Mouse (Mus musculus) embryonic facial prominence, embryonic 15.5 days (tissue): ENCODE measurements around the gene Mtx1. TPM values are rescaled to one million over a fixed set of nuclear protein-coding genes. Genes with fewer than 3 reads are reported as not detected.
A peak's percentile ranks its signal among the peaks of the same experiment; 100 is the strongest.

Experiments used
- ATAC-seq: fragments of 200-750 bp; cut with Nextera tagmentation; 2 replicates; pipeline ENCODE4 v1.8.0; 2017; ENCODE audit warnings: low read depth, moderate TSS enrichment; ENCODE audit not compliant: insufficient number of reproducible peaks, low FRiP score, low TSS enrichment
- H3K27ac ChIP-seq: fragments of 300-500 bp; sonication (generic); replicated peaks from 2 replicates; pipeline ENCODE4 v1.5.1; 2015; ENCODE audit warnings: mild to moderate bottlenecking, inconsistent platforms
- H3K27me3 ChIP-seq: fragments of 300-500 bp; sonication (generic); 2 replicates; pipeline ENCODE4 v1.6.1; 2015; ENCODE audit warnings: inconsistent platforms
- H3K36me3 ChIP-seq: fragments of 300-500 bp; sonication (generic); 2 replicates; pipeline ENCODE4 v1.6.1; 2015; ENCODE audit warnings: mild to moderate bottlenecking, inconsistent platforms
- H3K4me1 ChIP-seq: fragments of 300-500 bp; sonication (generic); 2 replicates; pipeline ENCODE4 v1.6.1; 2015; ENCODE audit warnings: inconsistent platforms
- H3K4me2 ChIP-seq: fragments of 300-500 bp; sonication (generic); replicated peaks from 2 replicates; pipeline ENCODE4 v1.6.1; 2015; ENCODE audit warnings: mild to moderate bottlenecking, inconsistent platforms
- H3K4me3 ChIP-seq: fragments of 300-500 bp; sonication (generic); replicated peaks from 2 replicates; pipeline ENCODE4 v1.5.1; 2015; ENCODE audit warnings: mild to moderate bottlenecking, inconsistent platforms
- H3K9ac ChIP-seq: fragments of 300-500 bp; sonication (generic); 2 replicates; pipeline ENCODE4 v1.6.1; 2015; ENCODE audit warnings: inconsistent platforms
- H3K9me3 ChIP-seq: fragments of 300-500 bp; sonication (generic); replicated peaks from 2 replicates; pipeline ENCODE4 v1.6.1; 2016; ENCODE audit warnings: inconsistent platforms
- WGBS: fragments of 180-500 bp; shearing (Covaris S2); methylation state at CpG from one replicate; pipeline ENCODE4 v1.1.7; 2015; 5-methylcytosine and 5-hydroxymethylcytosine counted together
- polyA plus RNA-seq: library from polyadenylated mRNA; unstranded; fragments of >200 nt; fragmentation: Nextera tagmentation; extraction: Ambion mirVana; gene quantifications from 2 replicates; pipeline ENCODE4 v1.2.1, GENCODE M21; 2015

The Mtx1 gene
- polyA plus RNA-seq, 1 experiment from 2014 or later: 196 TPM

DNA sequence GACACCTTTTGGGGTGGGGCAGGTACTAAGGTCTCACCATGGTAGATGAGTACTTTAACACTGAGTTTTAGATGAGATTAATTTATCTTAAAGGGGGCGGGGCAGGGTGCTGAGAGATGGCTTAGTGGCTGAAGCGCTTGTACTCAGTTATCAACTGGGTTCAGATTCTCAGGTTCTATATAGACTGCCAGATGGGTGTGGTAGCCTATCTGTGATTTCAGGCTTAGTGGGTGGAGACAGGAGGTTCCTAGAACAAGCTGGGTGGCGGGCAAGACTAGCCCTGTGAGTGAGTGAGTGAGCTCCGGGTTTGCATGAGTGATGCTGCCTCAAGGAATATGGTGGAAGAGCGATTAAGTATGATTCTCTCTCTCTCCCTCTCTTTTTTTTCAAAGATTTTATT lies 28.1 kb upstream of the Mtx1 start:
- H3K9me3 ChIP-seq: no peaks in the 10 kb centered on the region
- no peak overlapping the region for H3K4me3 ChIP-seq
- no peak for ATAC-seq
- H3K36me3 ChIP-seq: no peaks in the 10 kb centered on the region
- no peak overlapping the region for H3K4me2 ChIP-seq
- WGBS: 80% methylated on average over 5 of the region's 5 CpGs
- H3K27me3 ChIP-seq: no peaks in the 10 kb centered on the region
- H3K27ac ChIP-seq: no peak overlapping the region
- H3K4me1 ChIP-seq: peaks cover 25% of the 10 kb centered on the region
- no peak overlapping the region for H3K9ac ChIP-seq

DNA sequence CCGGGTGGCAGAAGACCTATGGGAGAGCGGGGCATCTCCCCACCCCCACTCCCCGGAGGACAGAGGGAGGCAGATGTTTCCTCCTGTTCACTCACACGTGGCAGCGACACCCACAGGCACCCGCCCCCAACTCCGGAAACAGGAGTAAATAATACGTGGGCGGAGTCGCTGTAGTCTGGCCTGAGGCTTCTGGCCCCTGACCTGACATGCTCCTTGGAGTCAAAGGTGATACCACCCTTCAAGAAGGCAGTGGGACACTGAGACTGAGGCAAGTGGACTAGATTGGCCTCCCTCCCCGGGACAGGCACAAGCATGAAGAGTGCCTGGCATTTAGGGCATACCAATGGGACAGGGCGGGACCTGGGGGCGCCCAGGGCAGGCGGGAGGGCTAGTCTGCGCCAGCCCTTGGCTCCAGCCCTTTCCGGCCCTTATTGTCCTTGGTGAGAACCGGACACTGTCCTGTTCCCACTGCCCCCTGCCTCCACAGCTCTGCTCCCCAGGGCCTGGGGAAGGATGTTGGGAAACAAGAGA lies 24.5 kb upstream of the Mtx1 start:
- ATAC-seq: no peak
- peaks cover 28% of the 10 kb centered on the region for H3K4me1 ChIP-seq
- H3K4me3 ChIP-seq: no peak overlapping the region
- H3K27ac ChIP-seq: no peak overlapping the region
- H3K4me2 ChIP-seq: peak overlapping the region; percentile 33
- no peak overlapping the region for H3K9ac ChIP-seq
- H3K9me3 ChIP-seq: no peaks in the 10 kb centered on the region
- no peaks in the 10 kb centered on the region for H3K27me3 ChIP-seq
- 3% methylated on average over 17 of the region's 17 CpGs for WGBS
- peaks cover 7% of the 10 kb centered on the region for H3K36me3 ChIP-seq

DNA sequence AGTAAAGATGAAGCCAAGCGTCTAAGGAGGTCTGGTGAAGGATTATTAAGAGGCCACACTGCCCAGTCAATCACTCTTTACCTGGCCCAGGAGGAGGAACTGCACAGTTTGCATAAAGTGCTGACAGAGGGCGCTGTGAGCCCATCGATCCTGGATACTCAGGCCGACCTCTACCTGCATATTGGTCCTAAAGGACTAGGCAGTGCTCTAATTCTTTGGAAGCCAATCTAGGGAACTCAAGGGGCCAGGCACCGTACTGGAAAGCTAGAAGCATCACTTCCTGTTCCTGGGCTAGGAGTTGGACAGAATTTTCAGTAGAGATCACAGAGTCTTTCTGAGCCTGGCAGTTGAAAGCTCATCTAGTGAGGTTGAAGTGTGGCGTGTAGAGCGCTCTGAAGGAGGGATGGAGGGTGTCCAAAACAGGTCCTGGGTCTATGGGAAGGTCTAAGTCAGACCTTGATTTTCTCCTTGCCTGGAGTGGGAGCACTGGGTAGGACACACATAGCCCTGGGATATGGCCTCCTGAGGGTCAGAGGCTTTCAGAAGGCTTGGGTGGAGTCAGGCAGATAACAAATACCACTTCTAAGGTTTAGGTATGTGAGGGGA lies 23.6 kb upstream of the Mtx1 start:
- H3K36me3 ChIP-seq: peaks cover 7% of the 10 kb centered on the region
- peaks cover 34% of the 10 kb centered on the region for H3K4me1 ChIP-seq
- no peak for ATAC-seq
- H3K9ac ChIP-seq: no peak overlapping the region
- no peaks in the 10 kb centered on the region for H3K27me3 ChIP-seq
- 0 out of 2 replicates have a peak overlapping the region, but pooled peaks have one; percentile 7 for H3K27ac ChIP-seq
- H3K4me3 ChIP-seq: no peak overlapping the region
- WGBS: 13% methylated on average over 7 of the region's 7 CpGs
- H3K4me2 ChIP-seq: no peak overlapping the region
- H3K9me3 ChIP-seq: no peaks in the 10 kb centered on the region

DNA sequence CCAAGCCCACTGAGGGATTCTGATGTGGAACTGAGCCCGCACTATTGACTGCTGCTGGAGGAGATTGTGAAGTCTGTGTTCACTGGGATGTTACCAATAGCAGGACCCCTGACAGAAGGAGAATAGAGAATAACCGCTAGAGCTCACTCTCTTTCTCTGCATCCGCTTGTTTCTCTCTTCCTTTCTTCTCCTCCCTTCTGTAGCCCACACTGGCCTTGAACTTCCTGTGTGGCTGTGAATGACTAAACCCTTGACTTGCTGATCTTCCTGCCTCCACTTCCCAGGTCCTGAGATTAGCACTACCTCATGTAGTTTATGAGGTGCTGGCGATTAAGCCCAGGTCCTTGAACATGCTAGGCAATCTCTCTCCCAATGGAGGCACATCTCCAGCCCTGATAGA lies 20.6 kb upstream of the Mtx1 start:
- Histone ChIP-seq H3K9me3 (no peaks in the 10 kb centered on the region), H3K9ac (peak overlapping the region; percentile 79; the same call in 1 of the 2 replicates)
- WGBS: 89% methylated on average over 4 of the region's 4 CpGs

DNA sequence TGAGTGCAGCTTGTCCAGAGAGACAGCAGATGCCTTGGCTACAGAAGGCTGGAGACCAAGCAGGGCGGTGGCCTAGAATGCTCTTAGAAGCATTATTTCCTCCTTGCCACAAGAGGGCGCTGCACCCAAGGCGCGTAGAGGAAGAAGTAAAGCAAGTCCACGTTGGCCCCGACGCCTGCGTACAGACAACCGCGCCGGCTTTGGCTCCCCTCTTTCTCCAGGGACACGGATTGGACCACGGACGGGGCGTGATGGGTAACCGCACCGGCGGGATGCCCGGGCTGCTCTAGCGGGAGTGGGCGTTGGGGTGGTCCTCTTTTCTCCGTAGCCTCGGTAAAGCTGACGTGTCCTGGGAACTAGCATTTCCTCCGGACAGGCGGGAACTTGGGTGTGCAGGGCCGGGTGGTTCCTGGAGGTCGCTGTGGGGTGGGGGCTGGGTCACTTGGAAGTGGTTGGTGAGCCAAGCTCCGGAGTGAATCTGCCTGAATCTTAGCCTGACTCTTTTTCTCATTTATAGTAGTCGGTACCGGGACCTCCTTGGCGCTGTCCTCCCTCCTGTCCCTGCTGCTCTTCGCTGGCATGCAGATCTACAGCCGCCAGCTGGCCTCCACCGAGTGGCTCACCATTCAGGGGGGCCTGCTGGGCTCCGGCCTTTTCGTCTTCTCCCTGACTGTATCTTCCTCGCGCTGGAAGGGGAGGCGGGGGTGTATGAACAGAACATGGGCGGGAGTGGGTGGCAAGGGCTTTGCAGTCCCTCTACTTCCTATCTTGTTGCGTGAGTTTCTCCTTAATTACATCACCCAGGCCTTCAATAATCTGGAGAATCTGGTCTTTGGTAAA lies 19.6 kb upstream of the Mtx1 start, which contains the start of gene Trim46:
Gene Trim46 (minus strand): TSS at position 49 of the 840 bp plus-strand sequence.
- Histone ChIP-seq H3K36me3 (peaks cover 14% of the 10 kb centered on the region), H3K27me3 (no peaks in the 10 kb centered on the region), H3K4me2 (peak within 1 kb of the TSS; percentile 79), H3K9me3 (no peaks in the 10 kb centered on the region), H3K4me1 (peaks cover 58% of the 10 kb centered on the region), H3K4me3 (peak within 1 kb of the TSS; percentile 75), H3K27ac (peak within 1 kb of the TSS; percentile 79), H3K9ac (peak within 1 kb of the TSS; percentile 79)
- peak; percentile 71 for ATAC-seq
- under 1% methylated on average over 40 of the region's 42 CpGs for WGBS

More for the DNA sequence above, 20.6 kb upstream of the Mtx1 start:
- Histone ChIP-seq H3K4me1 (peaks cover 61% of the 10 kb centered on the region), H3K27ac (no peak overlapping the region), H3K27me3 (no peaks in the 10 kb centered on the region), H3K4me3 (peak overlapping the region; percentile 75), H3K4me2 (peak overlapping the region; percentile 79), H3K36me3 (peaks cover 7% of the 10 kb centered on the region)
- ATAC-seq: no peak

DNA sequence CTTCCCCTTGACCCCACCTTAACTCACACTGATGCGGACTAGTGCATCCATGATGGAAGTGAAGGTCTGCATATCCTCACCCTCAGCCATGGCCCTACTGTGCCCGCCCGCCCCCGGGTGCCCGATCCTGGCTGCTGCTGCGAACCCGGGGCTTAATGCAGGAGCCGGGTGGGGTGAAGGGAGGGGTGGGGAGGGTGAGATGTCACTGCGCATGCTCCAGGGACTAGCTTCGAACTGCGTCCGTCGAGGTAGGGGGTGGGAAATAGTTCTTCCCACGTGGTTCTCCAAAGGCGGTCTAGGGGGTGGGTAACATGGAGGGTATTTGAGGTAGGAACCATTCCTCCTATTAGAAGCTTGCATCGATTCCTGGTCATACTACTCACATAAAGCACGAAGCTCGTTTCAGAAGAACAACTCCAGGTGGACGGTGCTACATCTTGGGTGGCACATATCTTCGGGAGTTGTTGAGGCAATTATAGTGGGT lies 18.8 kb upstream of the Mtx1 start, which contains the start of gene Krtcap2:
Gene Krtcap2 (plus strand): TSS at position 279 of the 484 bp plus-strand sequence.
- H3K4me3 ChIP-seq: peak within 1 kb of the TSS; percentile 75
- peaks cover 16% of the 10 kb centered on the region for H3K36me3 ChIP-seq
- peak within 1 kb of the TSS; percentile 79 for H3K4me2 ChIP-seq
- peak within 1 kb of the TSS; percentile 79 for H3K9ac ChIP-seq
- H3K4me1 ChIP-seq: peaks cover 51% of the 10 kb centered on the region
- peak within 1 kb of the TSS; percentile 79 for H3K27ac ChIP-seq
- no peaks in the 10 kb centered on the region for H3K27me3 ChIP-seq
- H3K9me3 ChIP-seq: no peaks in the 10 kb centered on the region
- ATAC-seq: peak; percentile 34; the same call in 1 of the 2 replicates
- 4% methylated on average over 20 of the region's 20 CpGs for WGBS

DNA sequence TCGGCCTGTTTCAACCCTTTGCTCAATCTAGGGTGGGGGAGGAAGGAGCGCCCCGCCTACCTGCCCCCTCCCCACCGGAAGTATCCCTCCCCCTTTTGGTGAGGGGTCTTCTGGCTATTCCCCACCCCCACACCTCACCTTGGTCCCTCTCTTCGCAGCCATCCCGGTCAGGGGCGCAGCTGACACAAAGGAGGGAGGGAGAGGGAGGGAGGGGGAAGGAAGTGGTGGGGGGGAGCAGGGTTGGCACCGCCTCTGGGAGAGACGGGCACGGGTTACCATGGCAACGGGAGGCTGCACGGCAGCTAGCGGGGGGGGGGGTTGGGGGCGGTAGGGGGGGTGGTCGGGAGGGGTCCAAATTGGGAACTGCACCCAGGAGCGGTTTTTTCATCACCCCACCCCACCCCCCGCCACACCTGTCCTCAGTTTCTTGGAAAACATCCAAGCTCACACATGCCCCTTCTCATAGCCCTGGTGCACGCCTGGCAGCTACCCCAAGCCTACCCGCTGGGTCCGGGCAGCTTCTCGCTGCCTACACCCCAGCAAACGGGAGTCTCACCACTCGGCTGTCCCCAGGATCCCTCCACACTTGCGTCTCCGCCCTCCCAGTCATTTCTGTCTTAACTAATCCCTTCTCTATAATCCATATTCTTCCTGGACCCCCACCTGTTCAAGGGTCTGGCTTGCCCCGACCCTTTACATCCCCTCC lies 18.2 kb upstream of the Mtx1 start:
- H3K27ac ChIP-seq: peak overlapping the region; percentile 79
- H3K4me3 ChIP-seq: peak overlapping the region; percentile 75
- no peak for ATAC-seq
- no peaks in the 10 kb centered on the region for H3K27me3 ChIP-seq
- no peaks in the 10 kb centered on the region for H3K9me3 ChIP-seq
- peaks cover 46% of the 10 kb centered on the region for H3K4me1 ChIP-seq
- 3% methylated on average over 16 of the region's 26 CpGs for WGBS
- H3K4me2 ChIP-seq: peak overlapping the region; percentile 79
- peak overlapping the region; percentile 39 for H3K9ac ChIP-seq
- H3K36me3 ChIP-seq: peaks cover 16% of the 10 kb centered on the region

DNA sequence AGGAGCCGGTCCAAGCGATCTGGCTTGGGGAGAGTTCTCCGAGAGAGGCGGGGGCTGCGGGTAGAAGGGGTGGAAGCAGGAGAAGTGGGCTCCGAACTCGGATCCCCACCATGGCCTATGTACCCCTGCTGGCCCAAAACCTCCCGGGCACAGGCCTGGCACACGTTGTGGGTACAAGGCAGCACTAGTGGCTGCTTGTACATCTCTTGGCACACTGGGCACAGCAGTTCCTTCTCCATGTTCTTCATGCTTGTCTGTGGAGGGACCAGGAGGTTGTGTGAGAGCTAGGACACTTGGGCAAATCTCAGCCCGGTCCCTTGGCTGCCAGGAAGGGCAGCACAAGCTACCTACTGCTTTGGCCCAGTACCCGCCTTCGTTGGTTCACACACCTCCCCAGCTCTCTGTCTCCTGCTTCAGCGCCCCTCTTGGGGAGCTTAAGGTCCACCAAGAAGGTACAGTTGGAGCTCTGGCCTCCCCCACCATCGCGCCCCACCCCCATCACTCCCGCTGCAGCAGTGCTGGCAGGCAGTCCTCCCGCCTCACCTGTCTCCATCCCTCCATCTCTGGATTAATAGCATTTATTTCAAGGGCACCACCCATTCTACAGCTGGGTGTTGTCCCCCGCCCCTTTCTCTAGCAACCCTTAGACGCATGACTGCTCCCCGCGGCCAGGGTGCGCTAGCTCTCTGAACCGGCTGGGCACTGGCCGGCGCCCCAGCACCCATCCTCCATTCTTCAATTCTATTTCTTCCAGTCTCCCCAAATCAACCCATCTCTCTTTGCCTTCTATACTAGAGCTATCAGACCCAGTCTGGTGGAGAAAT lies 17.5 kb upstream of the Mtx1 start:
- H3K27me3 ChIP-seq: no peaks in the 10 kb centered on the region
- H3K4me1 ChIP-seq: peaks cover 46% of the 10 kb centered on the region
- H3K27ac ChIP-seq: peak overlapping the region; percentile 72
- ATAC-seq: no peak
- H3K9ac ChIP-seq: peak overlapping the region; percentile 39
- no peaks in the 10 kb centered on the region for H3K9me3 ChIP-seq
- WGBS: 12% methylated on average over 25 of the region's 25 CpGs
- H3K4me2 ChIP-seq: peak overlapping the region; percentile 79
- peak overlapping the region; percentile 75 for H3K4me3 ChIP-seq
- peaks cover 10% of the 10 kb centered on the region for H3K36me3 ChIP-seq

DNA sequence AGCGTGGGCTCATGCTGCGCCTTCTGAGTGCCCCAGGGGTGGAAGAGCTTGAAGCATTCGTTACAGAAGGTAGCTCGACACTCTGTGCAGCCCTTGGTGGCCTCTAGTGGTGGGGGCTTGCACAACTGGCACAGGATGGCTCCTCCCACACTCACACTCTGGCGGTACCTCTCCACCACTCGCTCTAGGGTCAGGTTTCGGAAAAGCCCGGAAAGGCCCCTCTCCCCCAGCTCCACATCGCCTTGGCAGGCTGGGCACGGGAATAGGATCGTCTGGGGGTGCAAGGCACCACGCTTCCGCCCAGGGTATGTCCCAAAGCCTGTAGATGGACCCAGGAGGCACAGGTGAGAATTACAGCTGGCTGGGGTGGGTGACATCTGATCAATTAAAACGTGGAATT lies 16.7 kb upstream of the Mtx1 start:
- H3K4me1 ChIP-seq: peaks cover 47% of the 10 kb centered on the region
- peak overlapping the region; percentile 6; the same call in 1 of the 2 replicates for H3K9ac ChIP-seq
- no peaks in the 10 kb centered on the region for H3K9me3 ChIP-seq
- H3K4me2 ChIP-seq: peak overlapping the region; percentile 79
- H3K27ac ChIP-seq: 0 out of 2 replicates have a peak overlapping the region, but pooled peaks have one; percentile 5
- WGBS: 10% methylated on average over 14 of the region's 14 CpGs
- H3K36me3 ChIP-seq: 0 out of 2 replicates have a peak, but pooled peaks cover 9% of the 10 kb centered on the region
- peak; percentile 49 for ATAC-seq
- H3K4me3 ChIP-seq: peak overlapping the region; percentile 75
- H3K27me3 ChIP-seq: no peaks in the 10 kb centered on the region

DNA sequence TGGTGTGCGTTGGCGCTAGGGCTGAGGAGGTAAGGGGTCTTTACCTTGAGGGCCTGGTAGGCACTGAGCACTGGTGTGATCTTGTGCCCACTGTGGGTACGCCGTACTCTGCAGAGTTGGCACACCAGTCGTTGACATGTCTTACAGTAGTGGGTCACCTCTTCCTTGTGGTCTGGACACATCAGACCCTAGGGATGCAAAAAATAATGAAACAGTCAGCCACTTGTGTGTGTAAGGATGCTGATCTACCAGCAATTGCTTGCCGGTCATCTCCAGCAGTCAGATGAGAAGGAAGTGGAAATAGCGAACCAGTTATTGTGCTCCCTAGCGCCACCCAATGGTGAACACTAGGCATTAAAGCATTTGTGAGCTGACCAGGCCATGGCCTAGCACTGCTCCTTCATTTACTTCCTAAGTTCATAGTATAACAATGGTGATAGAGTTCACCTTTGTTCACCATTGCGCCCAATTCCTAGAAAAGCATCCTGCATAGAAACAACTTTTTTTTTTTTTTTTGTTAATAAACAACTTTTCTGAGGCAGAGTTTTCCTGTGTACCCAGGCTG lies 15.5 kb upstream of the Mtx1 start:
- ATAC-seq: no peak
- no peaks in the 10 kb centered on the region for H3K9me3 ChIP-seq

More for the DNA sequence above, 15.5 kb upstream of the Mtx1 start:
- no peak overlapping the region for H3K4me3 ChIP-seq
- H3K4me1 ChIP-seq: peaks cover 43% of the 10 kb centered on the region
- H3K27ac ChIP-seq: no peak overlapping the region
- H3K36me3 ChIP-seq: peaks cover 13% of the 10 kb centered on the region
- no peak overlapping the region for H3K9ac ChIP-seq
- H3K4me2 ChIP-seq: no peak overlapping the region
- H3K27me3 ChIP-seq: no peaks in the 10 kb centered on the region
- WGBS: 71% methylated on average over 9 of the region's 9 CpGs
